Mouse (Mus musculus) forebrain, embryonic 12.5 days (tissue): Measurements from ENCODE around the gene Cdk20. TPM values are rescaled to one million over a fixed set of nuclear protein-coding genes. Genes with fewer than 3 reads are reported as not detected.

ENCODE experiments used
- ATAC-seq: fragments of 200-750 bp; cut with Nextera tagmentation; 2 replicates; pipeline ENCODE4 v1.8.0; 2017; ENCODE audit warnings: moderate TSS enrichment; ENCODE audit not compliant: low FRiP score
- H3K27ac ChIP-seq: fragments of 300-500 bp; sonication (generic); 2 replicates; pipeline ENCODE4 v1.5.1; 2016; ENCODE audit warnings: mild to moderate bottlenecking
- H3K27me3 ChIP-seq: fragments of 300-500 bp; sonication (generic); 2 replicates; pipeline ENCODE4 v1.6.1; 2016; ENCODE audit warnings: mild to moderate bottlenecking
- H3K36me3 ChIP-seq: fragments of 300-500 bp; sonication (generic); replicated peaks from 2 replicates; pipeline ENCODE4 v1.6.1; 2016; ENCODE audit warnings: mild to moderate bottlenecking
- H3K4me1 ChIP-seq: fragments of 300-500 bp; sonication (generic); 2 replicates; pipeline ENCODE4 v1.6.1; 2016
- H3K4me2 ChIP-seq: fragments of 300-500 bp; sonication (generic); 2 replicates; pipeline ENCODE4 v1.6.1; 2016; ENCODE audit warnings: mild to moderate bottlenecking, moderate library complexity
- H3K4me3 ChIP-seq: fragments of 300-500 bp; sonication (generic); replicated peaks from 2 replicates; pipeline ENCODE4 v1.5.1; 2016; ENCODE audit warnings: mild to moderate bottlenecking
- H3K9ac ChIP-seq: fragments of 300-500 bp; sonication (generic); 2 replicates; pipeline ENCODE4 v1.6.1; 2016; ENCODE audit warnings: mild to moderate bottlenecking
- H3K9me3 ChIP-seq: fragments of 300-500 bp; sonication (generic); 2 replicates; pipeline ENCODE4 v1.6.1; 2016
- WGBS: fragments of 180-500 bp; shearing (Covaris S2); methylation state at CpG from one replicate; pipeline ENCODE4 v1.1.7; 2016; 5-methylcytosine and 5-hydroxymethylcytosine counted together
- polyA plus RNA-seq: library from polyadenylated mRNA; unstranded; fragments of >200 nt; fragmentation: Nextera tagmentation; extraction: Ambion mirVana; gene quantifications from 2 replicates; pipeline ENCODE4 v1.2.1, GENCODE M21; 2016

Cdk20 gene
- polyA plus RNA-seq, 1 experiment from 2014 or later, result 12.7 TPM

DNA sequence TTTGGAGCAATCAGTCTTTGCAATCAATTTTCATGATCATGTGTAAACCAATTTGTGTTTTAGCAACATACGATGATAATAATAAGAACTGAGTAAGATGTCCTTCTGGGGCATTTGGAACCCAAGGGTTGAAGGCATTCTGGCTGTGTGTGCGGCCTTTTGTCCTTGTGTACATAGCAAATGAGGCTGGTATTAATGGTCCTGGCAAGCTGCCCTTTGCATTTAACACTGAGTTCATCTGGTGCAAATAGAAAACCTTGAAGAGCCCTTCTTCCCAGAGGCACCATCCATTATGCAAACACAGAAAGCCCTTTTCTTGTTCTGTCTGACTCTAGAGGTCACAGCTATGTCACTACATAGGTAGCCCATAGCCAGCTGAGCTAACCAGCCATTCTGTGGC is 30.5 kb downstream of the Cdk20 start:
- Histone ChIP-seq H3K27ac (no peak overlapping the region), H3K4me3 (no peak overlapping the region), H3K4me2 (no peak overlapping the region), H3K4me1 (no peaks in the 10 kb centered on the region), H3K9ac (no peak overlapping the region), H3K36me3 (no peaks in the 10 kb centered on the region), H3K27me3 (no peaks in the 10 kb centered on the region), H3K9me3 (no peaks in the 10 kb centered on the region)
- 97% methylated on average over 2 of the region's 2 CpGs for WGBS
- ATAC-seq, result no peak

DNA sequence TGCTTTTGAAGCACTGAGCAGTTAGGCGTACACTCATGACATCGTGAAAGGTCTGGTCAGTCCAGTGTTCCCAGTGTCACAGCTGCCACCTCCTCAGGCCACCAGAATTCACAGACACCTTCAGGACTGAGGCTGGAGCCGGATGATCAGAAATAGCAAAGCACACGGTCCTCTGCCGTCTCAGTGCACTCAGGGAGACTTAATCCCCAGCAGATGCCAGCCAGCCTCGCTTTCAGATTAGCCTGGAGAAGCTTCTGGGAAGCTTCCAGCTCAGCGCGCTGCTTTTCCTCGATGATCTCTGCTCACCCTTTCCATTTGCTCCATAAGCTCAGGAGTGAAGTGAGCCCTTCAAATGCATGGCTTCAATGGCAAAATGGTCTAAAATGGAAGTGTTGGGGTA is 33.1 kb downstream of the Cdk20 start:
- Histone ChIP-seq H3K27me3 (no peaks in the 10 kb centered on the region), H3K9me3 (no peaks in the 10 kb centered on the region), H3K9ac (no peak overlapping the region), H3K36me3 (no peaks in the 10 kb centered on the region), H3K4me1 (no peaks in the 10 kb centered on the region), H3K27ac (no peak overlapping the region), H3K4me2 (no peak overlapping the region), H3K4me3 (no peak overlapping the region)
- WGBS, result 76% methylated on average over 9 of the region's 9 CpGs
- no peak for ATAC-seq

- H3K4me2 ChIP-seq, result no peak overlapping the region
- H3K27ac ChIP-seq, result no peak overlapping the region
- 74% methylated on average over 6 of the region's 6 CpGs for WGBS
- ATAC-seq, result no peak
- no peaks in the 10 kb centered on the region for H3K4me1 ChIP-seq
- H3K27me3 ChIP-seq, result no peaks in the 10 kb centered on the region
- no peak overlapping the region for H3K9ac ChIP-seq
- no peak overlapping the region for H3K4me3 ChIP-seq
- no peaks in the 10 kb centered on the region for H3K36me3 ChIP-seq
- H3K9me3 ChIP-seq, result no peaks in the 10 kb centered on the region
Observed at GRCm38 (mm10) chr13:64467886-64468285, 35.8 kb downstream of the Cdk20 start.

DNA sequence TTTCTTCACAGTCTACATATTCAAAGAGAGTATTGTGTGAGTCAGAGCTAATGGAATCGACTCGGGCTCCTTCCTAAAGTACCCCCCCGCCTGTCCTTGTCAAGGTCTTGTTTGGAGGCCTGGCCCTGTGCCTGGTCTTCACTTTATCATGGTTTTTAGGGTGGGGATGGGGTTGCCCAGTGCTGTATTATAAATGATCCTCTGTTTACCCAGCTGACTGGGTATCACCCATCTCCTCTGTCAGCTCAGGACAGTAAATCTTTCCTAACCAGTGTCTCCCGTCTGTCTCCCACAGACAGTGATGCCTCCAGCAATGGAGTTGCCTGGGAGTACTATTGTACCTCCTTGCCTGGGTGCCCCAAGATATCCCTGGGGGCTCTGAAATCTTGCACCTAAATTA is 45.9 kb downstream of the Cdk20 start:
- no peak overlapping the region for H3K9ac ChIP-seq

GRCm38 (mm10) chr13:64479960-64480359 is 47.8 kb downstream of the Cdk20 start:
- Histone ChIP-seq H3K4me2 (no peak overlapping the region), H3K4me3 (no peak overlapping the region), H3K9ac (no peak overlapping the region), H3K27ac (no peak overlapping the region), H3K4me1 (no peaks in the 10 kb centered on the region), H3K36me3 (no peaks in the 10 kb centered on the region), H3K9me3 (no peaks in the 10 kb centered on the region), H3K27me3 (no peaks in the 10 kb centered on the region)
- no peak for ATAC-seq
- 78% methylated on average over 3 of the region's 3 CpGs for WGBS

More for the DNA sequence above, 45.9 kb downstream of the Cdk20 start:
- Histone ChIP-seq H3K36me3 (no peaks in the 10 kb centered on the region), H3K27ac (no peak overlapping the region), H3K9me3 (no peaks in the 10 kb centered on the region), H3K4me1 (no peaks in the 10 kb centered on the region), H3K4me3 (no peak overlapping the region), H3K4me2 (no peak overlapping the region), H3K27me3 (no peaks in the 10 kb centered on the region)
- WGBS, result 76% methylated on average over 4 of the region's 4 CpGs
- no peak for ATAC-seq

GRCm38 (mm10) chr13:64489886-64490285 is 57.8 kb downstream of the Cdk20 start:
- H3K9me3 ChIP-seq, result no peaks in the 10 kb centered on the region
- no peaks in the 10 kb centered on the region for H3K36me3 ChIP-seq
- no peak overlapping the region for H3K27ac ChIP-seq
- no peak overlapping the region for H3K4me2 ChIP-seq
- H3K4me1 ChIP-seq, result no peaks in the 10 kb centered on the region
- no peak for ATAC-seq
- H3K4me3 ChIP-seq, result no peak overlapping the region
- no peak overlapping the region for H3K9ac ChIP-seq
- WGBS, result 86% methylated on average over 6 of the region's 6 CpGs
- H3K27me3 ChIP-seq, result no peaks in the 10 kb centered on the region

Other genes with a start within 250 kb of the Cdk20 start
- gene Cdc14b, start 157.0 kb upstream of the Cdk20 start, polyA plus RNA-seq, result 8.3 and 11.2 TPM in 2 replicates
- 15.7 and 16.9 TPM in 2 replicates for gene Aaed1, start 119.6 kb upstream of the Cdk20 start, polyA plus RNA-seq
- gene Ctsl, start 61.4 kb upstream of the Cdk20 start, polyA plus RNA-seq, result 79.9 and 81.7 TPM in 2 replicates
- not detected in 2 replicates for gene Fam240b, start 65.5 kb downstream of the Cdk20 start, polyA plus RNA-seq